Mouse (Mus musculus): ENCODE measurements at regions not wholly inside any gene's neighbourhood (a gene's known extent, or its start where the extent isn't known, plus 50 kb on each side); places are given as distances from the start of the nearest gene placed in this dataset.
"Not testable (repeated sequence)": the region's sequence is repeated elsewhere in the genome, so short reads cannot be mapped to it uniquely, and the experiment has no call there.

DNA sequence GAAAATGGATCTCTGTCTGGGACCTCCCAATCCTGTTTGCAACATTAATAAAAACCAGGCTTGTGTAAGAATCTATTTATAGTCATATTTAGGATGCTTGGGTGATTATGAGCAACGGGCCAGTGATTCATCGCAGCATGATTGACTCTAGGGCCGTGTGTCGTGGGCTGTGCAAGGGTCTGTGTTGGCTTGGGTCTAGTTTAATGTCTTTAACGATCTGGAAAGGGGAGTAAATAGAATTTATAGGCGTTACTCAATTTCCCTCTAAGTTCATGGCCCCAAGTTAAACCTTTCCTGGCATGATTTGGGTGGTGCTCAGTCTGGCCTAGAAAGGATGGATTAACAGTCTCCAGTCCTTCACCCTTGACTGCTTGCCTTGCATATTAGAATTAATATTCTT, 149.9 kb upstream of the Fer start:
- no peaks in the 10 kb centered on the region for H3K27me3 ChIP-seq
- H3K4me3 ChIP-seq = no peak overlapping the region
- no peaks in the 10 kb centered on the region for H3K36me3 ChIP-seq
- 72% methylated on average over 6 of the region's 6 CpGs for WGBS
- ATAC-seq (ENCODE audit: insufficient number of reproducible peaks, insufficient read depth, low FRiP score, low TSS enrichment) = no peak
- no peak overlapping the region for H3K27ac ChIP-seq
- no peaks in the 10 kb centered on the region for H3K4me1 ChIP-seq
- H3K4me2 ChIP-seq (replicated peaks) = no peak overlapping the region
- H3K9me3 ChIP-seq = no peaks in the 10 kb centered on the region
- no peak overlapping the region for H3K9ac ChIP-seq

DNA sequence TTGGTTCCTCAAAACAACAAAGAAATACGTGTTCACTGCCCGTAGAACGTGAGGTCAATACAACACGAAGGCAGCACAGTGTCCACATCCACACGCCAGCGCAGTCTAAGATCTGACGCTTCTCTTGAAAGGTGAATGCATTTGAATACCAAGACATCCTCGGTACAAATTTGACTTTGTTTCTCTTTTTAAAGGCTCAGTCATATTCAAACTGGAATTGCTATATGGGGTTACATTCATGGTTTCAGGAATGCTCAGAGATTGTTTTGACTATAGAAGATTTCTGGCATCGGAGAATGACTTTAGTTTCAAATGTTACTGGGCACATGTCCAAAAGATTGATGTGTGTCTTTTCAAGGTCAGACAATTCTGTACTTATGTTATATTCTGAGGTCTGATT, 147.2 kb upstream of the Fer start:
- no peak overlapping the region for H3K9ac ChIP-seq
- H3K4me3 ChIP-seq = no peak overlapping the region
- no peak overlapping the region for H3K4me2 ChIP-seq (replicated peaks)
- H3K36me3 ChIP-seq = no peaks in the 10 kb centered on the region
- no peaks in the 10 kb centered on the region for H3K9me3 ChIP-seq
- no peaks in the 10 kb centered on the region for H3K27me3 ChIP-seq
- no peaks in the 10 kb centered on the region for H3K4me1 ChIP-seq
- no peak for ATAC-seq (ENCODE audit: insufficient number of reproducible peaks, insufficient read depth, low FRiP score, low TSS enrichment)
- H3K27ac ChIP-seq = no peak overlapping the region
- 88% methylated on average over 9 of the region's 9 CpGs for WGBS

DNA sequence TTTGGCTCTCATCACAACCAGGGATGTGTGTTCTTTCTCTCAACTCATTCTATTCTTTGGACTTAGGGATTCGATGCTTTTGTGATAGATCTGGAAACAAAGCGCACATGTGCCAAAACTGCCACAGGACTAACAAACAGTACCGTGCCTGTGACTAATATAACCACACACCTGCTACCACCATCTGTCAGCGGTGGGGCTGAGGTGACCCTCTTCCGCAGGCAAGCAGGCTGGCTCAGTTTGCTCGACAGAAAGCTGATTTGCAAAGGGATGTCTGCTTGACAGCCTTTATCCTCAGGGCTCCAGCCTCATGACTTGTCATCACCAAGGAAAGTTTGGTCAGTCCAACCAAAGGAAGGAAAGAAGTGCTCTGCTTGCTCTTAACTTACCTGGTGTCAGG, 146.7 kb upstream of the Fer start:
- no peaks in the 10 kb centered on the region for H3K27me3 ChIP-seq
- WGBS = 82% methylated on average over 6 of the region's 6 CpGs
- H3K4me3 ChIP-seq = no peak overlapping the region
- H3K4me2 ChIP-seq (replicated peaks) = no peak overlapping the region
- H3K9me3 ChIP-seq = no peaks in the 10 kb centered on the region
- H3K4me1 ChIP-seq = no peaks in the 10 kb centered on the region
- ATAC-seq (ENCODE audit: insufficient number of reproducible peaks, insufficient read depth, low FRiP score, low TSS enrichment) = no peak
- no peaks in the 10 kb centered on the region for H3K36me3 ChIP-seq
- no peak overlapping the region for H3K27ac ChIP-seq
- H3K9ac ChIP-seq = no peak overlapping the region

- ATAC-seq (ENCODE audit: insufficient number of reproducible peaks, insufficient read depth, low FRiP score, low TSS enrichment) = no peak
- WGBS = 70% methylated on average over 9 of the region's 9 CpGs
- Histone ChIP-seq H3K27me3 (no peaks in the 10 kb centered on the region), H3K4me1 (no peaks in the 10 kb centered on the region), H3K4me3 (no peak overlapping the region), H3K27ac (no peak overlapping the region), H3K4me2 (replicated peaks) (no peak overlapping the region), H3K9me3 (no peaks in the 10 kb centered on the region), H3K36me3 (no peaks in the 10 kb centered on the region), H3K9ac (no peak overlapping the region)
Measured at GRCm38 (mm10) chr17:63717051-63717578, 145.7 kb upstream of the Fer start.

DNA sequence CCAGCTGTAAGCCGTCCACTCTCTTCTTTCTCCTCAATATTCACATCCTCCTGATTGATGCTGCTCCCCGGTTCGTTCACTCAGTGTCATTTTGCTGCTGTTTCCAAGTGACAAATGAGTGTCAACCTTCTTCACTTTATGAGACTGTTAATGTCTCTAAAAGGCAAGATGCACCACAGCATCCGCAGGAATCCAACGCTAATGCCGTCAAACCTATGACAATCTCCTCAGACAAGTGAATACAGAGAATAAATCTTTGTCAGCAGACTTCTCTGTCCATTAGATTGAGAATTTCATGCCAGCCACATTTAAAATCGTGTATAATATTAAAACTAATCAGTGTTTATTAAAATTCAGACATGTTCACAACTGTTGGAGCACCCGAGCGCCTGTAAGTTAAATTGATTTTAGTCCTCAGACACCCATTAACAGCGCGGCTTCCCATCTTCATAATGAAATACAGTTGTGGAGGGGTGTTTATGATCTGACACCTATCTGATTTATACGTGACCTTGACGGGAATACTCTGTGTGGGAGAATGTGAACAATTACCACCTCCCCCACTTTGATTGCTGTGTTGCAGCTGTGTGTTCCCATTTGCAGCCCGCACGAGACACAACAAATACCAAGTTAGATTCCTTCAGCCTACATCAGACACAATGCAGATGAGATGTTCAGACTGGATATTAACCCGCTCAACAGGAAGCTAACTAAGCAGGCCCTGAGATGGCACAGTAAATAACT, 143.7 kb upstream of the Fer start:
- no peak for ATAC-seq (ENCODE audit: insufficient number of reproducible peaks, insufficient read depth, low FRiP score, low TSS enrichment)
- H3K4me1 ChIP-seq = no peaks in the 10 kb centered on the region
- no peaks in the 10 kb centered on the region for H3K27me3 ChIP-seq
- no peaks in the 10 kb centered on the region for H3K36me3 ChIP-seq
- no peak overlapping the region for H3K9ac ChIP-seq
- no peak overlapping the region for H3K4me3 ChIP-seq
- no peaks in the 10 kb centered on the region for H3K9me3 ChIP-seq
- no peak overlapping the region for H3K27ac ChIP-seq
- 84% methylated on average over 16 of the region's 16 CpGs for WGBS
- H3K4me2 ChIP-seq (replicated peaks) = no peak overlapping the region

GRCm38 (mm10) chr17:63719771-63720170, 143.1 kb upstream of the Fer start:
- ATAC-seq (ENCODE audit: insufficient number of reproducible peaks, insufficient read depth, low FRiP score, low TSS enrichment) = no peak
- Histone ChIP-seq H3K4me3 (no peak overlapping the region), H3K27ac (no peak overlapping the region), H3K9me3 (no peaks in the 10 kb centered on the region), H3K9ac (no peak overlapping the region), H3K4me2 (replicated peaks) (no peak overlapping the region), H3K4me1 (no peaks in the 10 kb centered on the region), H3K36me3 (no peaks in the 10 kb centered on the region), H3K27me3 (no peaks in the 10 kb centered on the region)
- WGBS = 86% methylated on average over 4 of the region's 4 CpGs

DNA sequence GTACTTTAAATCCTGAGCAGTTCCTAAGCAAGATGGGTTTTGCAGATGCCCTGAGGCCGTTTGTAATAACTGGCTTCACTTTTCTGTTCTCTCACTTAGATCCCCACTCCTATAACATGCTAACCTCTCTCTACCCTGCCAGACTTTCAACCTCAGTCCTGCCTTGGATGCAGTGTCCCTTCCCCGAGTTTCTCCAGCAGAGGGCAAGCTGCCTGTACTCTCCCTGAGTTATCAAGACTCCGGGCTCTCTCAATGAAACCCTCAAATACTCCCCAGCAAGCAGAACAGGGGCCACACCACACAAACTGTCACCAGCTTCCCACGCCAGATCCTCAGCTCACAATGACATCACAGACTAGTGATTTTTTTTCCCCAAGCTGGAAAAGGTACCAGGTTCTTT, 142.0 kb upstream of the Fer start:
- no peaks in the 10 kb centered on the region for H3K36me3 ChIP-seq
- no peak overlapping the region for H3K4me3 ChIP-seq
- H3K27me3 ChIP-seq = no peaks in the 10 kb centered on the region
- no peaks in the 10 kb centered on the region for H3K4me1 ChIP-seq
- no peak overlapping the region for H3K27ac ChIP-seq
- no peak overlapping the region for H3K9ac ChIP-seq
- WGBS = 29% methylated on average over 4 of the region's 4 CpGs
- no peak for ATAC-seq (ENCODE audit: insufficient number of reproducible peaks, insufficient read depth, low FRiP score, low TSS enrichment)
- H3K9me3 ChIP-seq = no peaks in the 10 kb centered on the region
- H3K4me2 ChIP-seq (replicated peaks) = no peak overlapping the region

GRCm38 (mm10) chr17:63722434-63723004, 140.3 kb upstream of the Fer start:
- Histone ChIP-seq H3K4me2 (replicated peaks) (no peak overlapping the region), H3K4me1 (no peaks in the 10 kb centered on the region), H3K27me3 (no peaks in the 10 kb centered on the region), H3K27ac (no peak overlapping the region), H3K36me3 (no peaks in the 10 kb centered on the region), H3K9ac (no peak overlapping the region), H3K4me3 (no peak overlapping the region), H3K9me3 (no peaks in the 10 kb centered on the region)
- ATAC-seq (ENCODE audit: insufficient number of reproducible peaks, insufficient read depth, low FRiP score, low TSS enrichment) = no peak
- WGBS = 72% methylated on average over 12 of the region's 12 CpGs

DNA sequence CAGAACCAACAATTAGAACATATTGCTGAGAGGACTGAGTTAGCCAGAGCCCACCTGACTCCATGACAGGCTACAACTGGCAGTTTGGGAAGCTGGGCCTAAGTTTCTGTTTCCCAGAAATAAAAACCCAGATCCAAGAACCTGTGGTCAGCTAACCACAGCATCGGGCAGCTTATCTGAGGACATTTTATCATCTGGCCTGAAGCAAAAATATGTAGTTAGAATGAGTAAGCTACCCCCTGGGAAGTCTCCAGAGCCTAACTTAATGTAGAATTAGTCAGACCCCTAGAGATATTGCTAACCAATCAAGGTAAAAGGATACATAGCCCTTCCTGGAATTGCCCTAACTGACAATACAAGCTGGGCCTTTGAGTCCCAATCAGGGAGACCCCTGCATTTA, 124.7 kb upstream of the Fer start:
- no peak overlapping the region for H3K4me2 ChIP-seq (replicated peaks)
- H3K4me3 ChIP-seq = no peak overlapping the region
- H3K9ac ChIP-seq = no peak overlapping the region
- H3K27me3 ChIP-seq = no peaks in the 10 kb centered on the region
- H3K27ac ChIP-seq = no peak overlapping the region
- no peaks in the 10 kb centered on the region for H3K36me3 ChIP-seq
- H3K4me1 ChIP-seq = no peaks in the 10 kb centered on the region
- ATAC-seq (ENCODE audit: insufficient number of reproducible peaks, insufficient read depth, low FRiP score, low TSS enrichment) = no peak
- WGBS = 89% methylated on average over 1 of the region's 1 CpGs
- H3K9me3 ChIP-seq = no peaks in the 10 kb centered on the region

DNA sequence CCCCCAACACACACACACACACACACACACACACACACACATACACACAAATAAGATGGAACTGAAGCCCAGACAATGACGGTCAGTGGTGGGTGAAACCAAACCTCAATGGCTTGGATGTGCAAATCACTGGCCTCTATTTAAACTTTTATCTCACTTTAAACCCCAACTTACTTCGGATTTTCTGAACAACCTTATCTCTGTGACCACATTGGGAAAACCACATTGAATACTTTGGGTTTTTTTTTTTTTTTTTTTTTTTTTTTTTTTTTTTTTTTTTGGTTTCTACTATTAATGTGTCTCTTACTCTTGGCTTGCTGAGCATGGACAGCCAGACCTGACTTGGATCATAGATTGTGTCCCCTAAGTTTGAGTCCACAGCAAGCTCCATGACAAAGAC, 123.2 kb upstream of the Fer start:
- Histone ChIP-seq H3K4me1 (no peaks in the 10 kb centered on the region), H3K36me3 (no peaks in the 10 kb centered on the region), H3K4me2 (replicated peaks) (no peak overlapping the region), H3K9me3 (no peaks in the 10 kb centered on the region), H3K9ac (no peak overlapping the region), H3K4me3 (no peak overlapping the region), H3K27me3 (no peaks in the 10 kb centered on the region), H3K27ac (no peak overlapping the region)
- 85% methylated on average over 2 of the region's 2 CpGs for WGBS
- ATAC-seq (ENCODE audit: insufficient number of reproducible peaks, insufficient read depth, low FRiP score, low TSS enrichment) = no peak

- H3K9ac ChIP-seq; H3K27me3 ChIP-seq; H3K4me2 ChIP-seq (replicated peaks); H3K4me3 ChIP-seq; H3K36me3 ChIP-seq; ATAC-seq (ENCODE audit: insufficient number of reproducible peaks, insufficient read depth, low FRiP score, low TSS enrichment); H3K4me1 ChIP-seq; H3K27ac ChIP-seq; H3K9me3 ChIP-seq: not testable (repeated sequence)
- 92% methylated on average over 6 of the region's 10 CpGs for WGBS
Measured at GRCm38 (mm10) chr17:63749257-63749656, 113.6 kb upstream of the Fer start.

GRCm38 (mm10) chr17:63754399-63754798, 108.5 kb upstream of the Fer start:
- Histone ChIP-seq H3K4me3 (no peak overlapping the region), H3K27me3 (no peaks in the 10 kb centered on the region), H3K36me3 (no peaks in the 10 kb centered on the region), H3K9me3 (no peaks in the 10 kb centered on the region), H3K9ac (no peak overlapping the region), H3K4me1 (no peaks in the 10 kb centered on the region), H3K27ac (no peak overlapping the region), H3K4me2 (replicated peaks) (no peak overlapping the region)
- no peak for ATAC-seq (ENCODE audit: insufficient number of reproducible peaks, insufficient read depth, low FRiP score, low TSS enrichment)
- WGBS = 89% methylated on average over 2 of the region's 2 CpGs
